Mouse (Mus musculus): ENCODE data around the gene Nploc4.

The Nploc4 gene

DNA sequence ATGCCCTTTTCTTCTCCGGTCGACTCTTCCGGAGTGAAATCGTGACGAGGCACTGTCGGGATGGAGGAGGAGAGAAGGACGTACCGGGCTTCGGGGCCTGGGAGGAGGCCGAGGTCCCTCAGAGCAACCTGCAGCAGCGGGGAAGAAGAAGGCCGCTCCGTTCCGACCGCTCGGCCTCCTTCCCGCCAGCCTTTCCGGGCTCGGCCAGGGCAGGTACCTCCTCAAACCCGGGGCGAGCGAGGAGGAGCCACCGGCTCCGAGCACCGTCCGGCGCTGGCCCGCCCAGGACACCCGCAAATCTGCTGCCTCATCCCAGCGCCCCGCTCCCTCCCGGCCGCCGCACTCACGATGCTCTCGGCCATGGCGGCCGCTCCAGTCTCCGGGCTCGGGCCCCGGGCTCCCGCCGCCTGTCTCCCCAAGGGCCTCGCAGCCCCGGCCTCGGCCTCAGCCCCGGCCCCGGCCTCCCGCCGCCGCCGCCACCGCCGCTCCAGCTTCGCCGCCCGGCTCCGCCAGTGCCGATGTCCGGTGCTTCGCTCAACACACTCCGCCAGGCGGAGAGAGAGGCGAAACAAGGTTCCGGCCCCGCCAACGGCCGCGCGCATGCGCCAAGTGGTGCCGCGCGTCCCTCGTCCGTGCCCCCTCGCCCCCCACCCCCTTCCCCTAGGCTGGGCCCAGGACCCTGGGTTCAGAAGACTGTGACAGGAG, at the start of gene Nploc4:
Gene Nploc4, minus strand, starts transcription at position 557 of the 705 bp plus-strand sequence.
- DNase-seq (ENCODE audit: low spot score) = peak; percentile 38

- DNase-seq (ENCODE audit: low spot score) = no peak
Measured at GRCm38 (mm10) chr11:120485251-120485650, 47.7 kb upstream of the Nploc4 start.

GRCm38 (mm10) chr11:120484265-120484981, 46.9 kb upstream of the Nploc4 start, which contains the start of gene Mrpl12:
Gene Mrpl12, plus strand, starts transcription at chr11:120484613.
- peak; percentile 51 for DNase-seq (ENCODE audit: low spot score)

DNA sequence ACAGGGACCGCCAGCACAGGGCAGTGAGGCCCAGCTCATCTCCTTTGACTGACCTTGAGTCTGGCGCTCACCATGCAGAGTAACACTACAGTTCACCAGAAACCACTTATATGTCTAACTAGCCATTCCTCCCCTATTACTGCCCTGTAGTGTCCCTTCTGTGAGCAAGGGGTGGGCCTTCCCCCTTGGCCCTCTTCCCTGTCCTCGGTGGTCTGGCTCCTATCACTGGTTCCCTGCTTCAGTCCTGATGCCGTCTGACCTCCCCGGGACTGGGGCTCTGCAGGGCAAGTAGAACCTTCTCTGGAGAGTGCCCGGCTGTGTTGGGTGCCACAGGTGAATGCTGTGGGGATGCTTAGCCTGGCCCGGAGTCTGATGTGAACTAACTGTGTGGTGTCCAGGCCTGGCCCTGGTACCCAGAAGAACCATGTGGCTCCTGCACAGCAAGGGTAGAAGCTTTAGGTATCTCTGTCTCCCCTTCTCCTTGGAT, 46.0 kb upstream of the Nploc4 start:
- DNase-seq (ENCODE audit: low spot score) = no peak

- no peak for DNase-seq (ENCODE audit: low spot score)
Measured at GRCm38 (mm10) chr11:120472052-120472451, 34.5 kb upstream of the Nploc4 start.

- no peak for DNase-seq (ENCODE audit: low spot score)
Measured at GRCm38 (mm10) chr11:120467736-120468092, 30.2 kb upstream of the Nploc4 start.

GRCm38 (mm10) chr11:120467051-120467735, 29.7 kb upstream of the Nploc4 start, which contains the start of gene Arl16:
Gene Arl16, minus strand, starts transcription at chr11:120467607.
- peak; percentile 84 for DNase-seq (ENCODE audit: low spot score)

DNA sequence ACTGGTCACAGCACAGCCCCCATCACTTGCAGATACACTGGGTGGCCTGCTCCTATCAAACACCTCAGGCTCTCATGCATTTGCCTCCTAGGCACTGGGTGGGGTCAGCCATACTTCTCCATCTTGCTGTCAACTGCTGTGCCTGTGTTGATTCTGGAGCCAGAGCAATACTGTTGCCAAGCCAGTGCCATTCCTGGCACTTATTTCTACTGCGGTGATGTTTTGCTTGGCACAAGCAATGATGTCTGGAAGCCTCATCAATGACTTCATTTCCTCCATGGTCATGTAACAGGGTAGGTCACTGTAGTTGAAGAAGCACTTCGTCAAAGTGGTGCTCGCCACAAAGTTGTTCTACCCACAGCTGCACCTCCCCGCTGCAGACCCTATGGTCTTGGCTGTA, 28.0 kb upstream of the Nploc4 start:
- no peak for DNase-seq (ENCODE audit: low spot score)

DNA sequence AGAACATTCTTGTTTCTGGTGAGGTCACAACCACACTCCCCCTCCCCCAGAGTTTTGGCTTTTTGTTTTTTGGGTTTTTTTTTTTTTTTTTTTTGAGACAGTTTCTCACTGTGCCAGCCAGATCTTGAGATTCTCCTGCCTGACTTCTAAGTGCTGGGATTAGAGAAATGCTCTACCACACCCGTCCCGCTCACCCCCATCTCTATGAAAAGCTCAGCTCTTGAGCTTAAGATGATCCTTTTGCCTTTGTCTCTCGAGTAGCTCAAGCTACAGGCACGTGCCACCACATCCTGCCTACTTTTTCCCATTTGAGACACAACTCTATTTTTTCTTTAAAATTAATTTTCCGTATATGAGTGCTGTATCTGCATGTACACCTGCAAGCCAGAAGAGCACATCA, 26.9 kb upstream of the Nploc4 start:
- DNase-seq (ENCODE audit: low spot score) = no peak

DNA sequence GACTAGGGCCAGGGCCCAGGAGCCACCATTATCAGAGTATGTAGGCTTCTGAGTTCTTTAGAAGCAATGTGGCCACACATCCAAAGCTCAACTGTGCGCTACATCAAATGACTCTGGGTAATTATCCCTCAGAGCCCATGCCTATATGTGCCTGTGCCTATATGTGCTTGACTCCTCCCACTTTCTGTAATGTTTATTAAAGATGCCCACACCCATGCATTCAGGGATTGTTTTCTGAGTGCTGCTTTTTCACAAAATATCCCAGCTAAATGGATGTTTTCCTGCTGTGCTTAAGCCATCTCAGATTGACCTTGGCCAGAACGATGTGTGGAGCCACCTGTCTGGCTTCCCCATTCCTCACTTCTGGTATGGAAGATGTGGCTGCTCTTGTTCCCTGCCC, 26.0 kb upstream of the Nploc4 start:
- DNase-seq (ENCODE audit: low spot score) = no peak

DNA sequence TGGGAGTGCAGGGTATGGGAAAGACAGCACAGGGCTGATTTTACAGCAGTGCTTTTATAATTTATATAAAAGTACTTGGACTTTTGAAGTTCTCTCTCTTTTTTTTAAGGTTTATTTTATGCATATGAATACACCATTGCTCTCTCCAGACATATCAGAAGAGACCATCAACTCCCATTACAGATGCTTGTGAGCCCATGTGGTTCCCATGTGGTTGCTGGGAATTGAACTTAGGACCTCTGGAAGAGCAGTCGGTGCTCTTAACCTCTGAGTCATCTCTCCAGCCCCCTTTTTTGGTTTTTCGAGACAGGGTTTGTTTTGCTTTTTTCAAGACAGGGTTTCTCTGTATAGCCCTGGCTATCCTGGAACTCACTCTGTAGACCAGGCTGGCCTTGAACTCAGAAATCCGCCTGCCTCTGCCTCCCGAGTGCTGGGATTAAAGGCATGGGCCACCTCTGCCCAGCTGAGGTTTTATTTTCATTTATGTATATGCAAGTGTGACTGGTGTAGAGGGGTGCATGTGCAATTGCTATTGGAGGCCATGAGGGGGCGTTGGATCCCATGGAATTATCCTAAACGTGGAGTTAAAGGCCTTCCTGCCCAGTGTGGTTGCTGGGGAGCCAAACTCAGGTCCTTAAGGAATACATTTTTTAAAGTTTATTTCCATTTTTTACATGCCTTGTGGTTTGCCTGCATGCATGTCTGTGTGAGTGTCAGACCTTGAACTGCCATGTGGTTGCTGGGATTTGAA, 21.5 kb upstream of the Nploc4 start:
- no peak for DNase-seq (ENCODE audit: low spot score)

GRCm38 (mm10) chr11:120457772-120458751, 20.6 kb upstream of the Nploc4 start, which contains the start of the genes Oxld1 and Ccdc137:
Gene Oxld1, minus strand, starts transcription at chr11:120458068.
Gene Ccdc137, plus strand, starts transcription at chr11:120458115.
- DNase-seq (ENCODE audit: low spot score) = no peak

- DNase-seq (ENCODE audit: low spot score) = no peak
Measured at GRCm38 (mm10) chr11:120457370-120457769, 19.9 kb upstream of the Nploc4 start.

- DNase-seq (ENCODE audit: low spot score) = no peak
Measured at GRCm38 (mm10) chr11:120455413-120455812, 17.9 kb upstream of the Nploc4 start.

DNA sequence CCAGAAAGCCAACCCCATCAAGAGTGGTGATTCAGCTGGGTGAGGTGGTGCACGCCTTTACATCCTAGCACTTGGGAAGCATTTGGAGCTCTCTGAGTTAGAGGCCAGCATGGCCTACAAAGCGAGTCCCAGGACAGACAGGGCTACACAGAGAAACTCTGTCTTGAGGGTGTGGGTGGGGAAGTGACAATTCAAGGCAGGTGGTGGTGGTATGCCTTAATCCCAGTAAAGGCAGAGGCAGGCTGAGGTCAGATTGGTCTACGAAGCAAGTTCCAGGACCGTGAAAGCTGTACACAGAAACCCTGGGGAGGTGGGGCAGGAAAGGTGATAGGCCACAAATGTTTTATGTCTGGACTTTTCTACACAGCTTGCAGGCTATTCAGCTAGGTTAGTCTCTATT, 17.5 kb upstream of the Nploc4 start:
- DNase-seq (ENCODE audit: low spot score) = no peak

GRCm38 (mm10) chr11:120453306-120453705, 15.8 kb upstream of the Nploc4 start, which contains the start of gene Pde6g:
Gene Pde6g, minus strand, starts transcription at chr11:120453500.
- DNase-seq (ENCODE audit: low spot score) = no peak

- DNase-seq (ENCODE audit: low spot score) = no peak
Measured at GRCm38 (mm10) chr11:120452246-120452645, 14.7 kb upstream of the Nploc4 start.

GRCm38 (mm10) chr11:120447179-120447578, 9.7 kb upstream of the Nploc4 start:
- no peak for DNase-seq (ENCODE audit: low spot score)

GRCm38 (mm10) chr11:120445475-120445874, 8.0 kb upstream of the Nploc4 start:
- no peak for DNase-seq (ENCODE audit: low spot score)

DNA sequence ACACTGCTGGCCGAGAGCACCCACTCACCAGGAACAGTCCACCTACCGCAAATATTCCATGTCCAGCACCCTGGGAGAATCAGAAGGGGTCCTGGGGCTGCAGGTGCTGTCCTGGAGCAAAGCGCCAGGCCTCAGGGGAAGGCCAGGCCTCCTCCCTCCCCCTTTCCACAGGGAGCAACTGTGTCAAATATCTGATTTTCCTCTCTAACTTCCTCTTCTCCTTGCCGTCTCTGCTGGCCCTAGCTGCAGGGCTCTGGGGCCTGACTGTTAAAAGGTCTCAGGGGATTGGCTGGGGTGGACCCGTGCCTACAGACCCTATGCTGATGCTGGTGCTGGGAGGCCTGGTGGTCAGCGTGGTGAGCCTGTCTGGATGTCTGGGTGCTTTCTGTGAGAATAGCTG, 6.6 kb upstream of the Nploc4 start:
- no peak for DNase-seq (ENCODE audit: low spot score)
